Mouse (Mus musculus): ENCODE data around the gene Zfp385b. TPM values are rescaled to one million over a fixed set of nuclear protein-coding genes. Genes with fewer than 3 reads are reported as not detected.

The Zfp385b gene
- total and polyA plus RNA-seq, 2 experiments: 10.2 to 36.5 TPM

DNA sequence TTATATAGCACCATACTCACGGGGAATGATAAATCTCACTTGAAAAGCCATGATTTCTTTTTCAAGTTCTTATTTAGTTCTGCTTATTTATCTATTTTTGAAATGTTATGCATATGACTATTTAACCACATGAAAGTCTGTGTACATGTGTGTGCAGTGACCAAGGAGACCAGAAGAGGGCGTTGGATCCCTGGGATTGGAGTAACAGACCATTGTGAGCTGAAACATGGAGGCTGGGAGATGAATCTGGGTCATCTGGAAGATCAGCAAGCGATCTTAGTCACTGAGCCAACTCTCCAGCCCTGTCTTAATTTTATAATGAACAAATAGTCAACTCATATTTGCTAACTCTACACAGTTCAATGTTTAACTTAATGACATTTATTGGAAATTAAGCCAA is 16.3 kb upstream of the Zfp385b start:
- Histone ChIP-seq H3K4me1 (ENCODE audit: control insufficient read depth, insufficient read depth, low read length) (no peaks in the 10 kb centered on the region), H3K79me2 (ENCODE audit: control insufficient read depth, insufficient read depth, low read length) (no peaks in the 10 kb centered on the region), H3K4me3 (ENCODE audit: insufficient read depth, low read depth, low read length) (no peak overlapping the region), H3K36me3 (ENCODE audit: control insufficient read depth, insufficient read depth, low read length) (no peaks in the 10 kb centered on the region), H3K27ac (replicated peaks; ENCODE audit: insufficient read depth, low read depth, low read length) (no peak overlapping the region), H3K9ac (ENCODE audit: low read depth, low read length) (no peak overlapping the region), H3K27me3 (ENCODE audit: control insufficient read depth, insufficient read depth, low read length) (no peaks in the 10 kb centered on the region)
- 49% methylated on average over 3 of the region's 3 CpGs for WGBS
- no peak for TF ChIP-seq CTCF (IDR thresholded peaks at IDR 0.05; ENCODE audit: low read depth, low read length)
- no peak for DNase-seq (ENCODE audit: extremely low read depth, low read depth, low spot score)

DNA sequence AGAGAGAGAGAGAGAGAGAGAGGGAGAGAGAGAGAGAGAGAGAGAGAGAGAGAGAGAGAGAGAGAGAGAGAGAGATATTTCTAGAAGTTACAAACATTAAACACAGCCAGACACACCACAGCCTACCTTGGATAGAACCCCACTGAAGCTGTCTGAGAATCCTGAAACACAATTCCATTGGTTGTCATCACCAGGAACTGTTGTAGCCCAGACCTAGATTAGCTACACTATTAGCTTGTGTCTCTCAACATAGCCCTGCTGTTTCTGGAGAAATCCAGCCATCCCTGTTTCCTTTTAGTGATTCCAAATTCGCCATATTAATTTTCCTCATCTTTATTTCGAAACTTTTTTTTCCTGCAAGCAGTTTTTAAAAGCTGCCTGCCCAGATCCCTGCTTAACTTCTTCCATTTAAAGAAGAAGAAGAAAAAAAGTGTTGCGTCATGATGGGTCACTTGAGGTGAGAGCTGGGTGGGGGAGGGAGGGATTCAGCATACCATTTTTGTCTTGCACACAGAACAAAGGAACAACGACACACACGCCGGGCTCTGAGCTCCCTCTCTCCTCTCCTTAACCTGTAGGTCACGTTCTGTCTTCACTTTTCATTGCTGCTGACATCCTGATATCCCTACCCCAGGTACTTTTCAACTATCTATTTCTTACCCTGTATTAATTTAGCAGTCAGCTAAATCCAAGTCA is 6.8 kb upstream of the Zfp385b start:
- WGBS: 58% methylated on average over 7 of the region's 7 CpGs
- Histone ChIP-seq H3K79me2 (ENCODE audit: control insufficient read depth, insufficient read depth, low read length) (no peaks in the 10 kb centered on the region), H3K4me3 (ENCODE audit: insufficient read depth, low read depth, low read length) (no peak overlapping the region), H3K27me3 (ENCODE audit: control insufficient read depth, insufficient read depth, low read length) (no peaks in the 10 kb centered on the region), H3K4me1 (ENCODE audit: control insufficient read depth, insufficient read depth, low read length) (no peaks in the 10 kb centered on the region), H3K27ac (replicated peaks; ENCODE audit: insufficient read depth, low read depth, low read length) (no peak overlapping the region), H3K36me3 (ENCODE audit: control insufficient read depth, insufficient read depth, low read length) (no peaks in the 10 kb centered on the region), H3K9ac (ENCODE audit: low read depth, low read length) (no peak overlapping the region)
- no peak for TF ChIP-seq CTCF (IDR thresholded peaks at IDR 0.05; ENCODE audit: low read depth, low read length)
- no peak for TF ChIP-seq POLR2A (IDR thresholded peaks at IDR 0.05; ENCODE audit: extremely low read depth, insufficient read depth, low read length)
- no peak for DNase-seq (ENCODE audit: extremely low read depth, low read depth, low spot score)

DNA sequence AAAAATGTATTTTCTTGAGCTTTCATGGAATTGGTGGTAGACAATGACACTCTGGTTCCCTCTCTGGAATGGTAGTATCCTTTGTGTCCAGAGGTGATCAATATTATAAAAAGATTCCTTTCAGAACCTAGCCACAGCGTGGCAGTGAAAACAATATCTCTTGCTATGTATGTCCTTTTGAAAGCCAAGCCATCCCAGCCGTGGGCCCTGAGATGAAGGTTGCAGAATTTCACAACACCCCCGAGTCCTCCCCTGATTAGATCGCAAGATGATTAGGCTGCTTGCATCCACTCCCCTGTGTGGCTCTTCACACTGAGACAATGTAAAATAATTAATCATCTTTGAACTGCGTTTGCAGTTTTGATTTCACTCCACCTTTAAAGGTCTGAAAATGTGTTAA is 3.6 kb upstream of the Zfp385b start:
- no peaks in the 10 kb centered on the region for H3K27me3 ChIP-seq (ENCODE audit: control insufficient read depth, insufficient read depth, low read length)
- no peaks in the 10 kb centered on the region for H3K4me1 ChIP-seq (ENCODE audit: control insufficient read depth, insufficient read depth, low read length)
- 76% methylated on average over 5 of the region's 5 CpGs for WGBS
- no peaks in the 10 kb centered on the region for H3K36me3 ChIP-seq (ENCODE audit: control insufficient read depth, insufficient read depth, low read length)
- TF ChIP-seq POLR2A (IDR thresholded peaks at IDR 0.05; ENCODE audit: extremely low read depth, insufficient read depth, low read length) (no peak), CTCF (IDR thresholded peaks at IDR 0.05; ENCODE audit: low read depth, low read length) (no peak)
- no peak for DNase-seq (ENCODE audit: extremely low read depth, low read depth, low spot score)
- no peak overlapping the region for H3K27ac ChIP-seq (replicated peaks; ENCODE audit: insufficient read depth, low read depth, low read length)
- no peaks in the 10 kb centered on the region for H3K79me2 ChIP-seq (ENCODE audit: control insufficient read depth, insufficient read depth, low read length)
- no peak overlapping the region for H3K9ac ChIP-seq (ENCODE audit: low read depth, low read length)
- no peak overlapping the region for H3K4me3 ChIP-seq (ENCODE audit: insufficient read depth, low read depth, low read length)

DNA sequence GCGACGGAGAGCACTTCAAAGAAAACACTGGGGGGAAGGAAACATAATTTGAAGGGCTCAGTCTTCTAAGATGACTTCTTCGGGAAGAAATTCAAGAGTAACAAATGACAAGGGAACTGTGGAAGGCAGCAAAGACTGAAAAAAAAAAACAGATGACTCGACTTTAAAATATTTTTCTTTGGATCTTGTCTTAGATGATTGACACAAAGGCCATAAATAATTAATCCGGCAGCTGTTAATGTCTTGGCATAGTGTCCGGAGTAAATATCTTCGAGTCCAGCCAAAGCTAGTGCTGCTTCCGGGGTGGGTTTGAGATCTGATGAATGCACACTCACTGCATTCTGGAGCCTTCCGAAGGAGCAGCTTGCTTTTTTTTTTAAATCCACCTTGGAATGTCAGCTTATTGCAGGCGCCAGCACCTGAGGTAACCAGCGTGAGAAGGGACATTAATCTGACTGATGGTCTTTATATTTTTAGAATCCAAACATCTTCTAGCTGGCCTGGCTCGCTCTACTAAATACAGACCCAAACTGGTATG is 2.0 kb downstream of the Zfp385b start:
- TF ChIP-seq POLR2A (IDR thresholded peaks at IDR 0.05; ENCODE audit: extremely low read depth, insufficient read depth, low read length): no peak
- TF ChIP-seq CTCF (IDR thresholded peaks at IDR 0.05; ENCODE audit: low read depth, low read length): no peak
- no peak overlapping the region for H3K9ac ChIP-seq (ENCODE audit: low read depth, low read length)
- H3K27ac ChIP-seq (replicated peaks; ENCODE audit: insufficient read depth, low read depth, low read length): no peak overlapping the region
- H3K4me3 ChIP-seq (ENCODE audit: insufficient read depth, low read depth, low read length): no peak overlapping the region
- 37% methylated on average over 12 of the region's 12 CpGs for WGBS
- no peaks in the 10 kb centered on the region for H3K4me1 ChIP-seq (ENCODE audit: control insufficient read depth, insufficient read depth, low read length)
- DNase-seq (ENCODE audit: extremely low read depth, low read depth, low spot score): no peak
- no peaks in the 10 kb centered on the region for H3K79me2 ChIP-seq (ENCODE audit: control insufficient read depth, insufficient read depth, low read length)
- no peaks in the 10 kb centered on the region for H3K36me3 ChIP-seq (ENCODE audit: control insufficient read depth, insufficient read depth, low read length)
- H3K27me3 ChIP-seq (ENCODE audit: control insufficient read depth, insufficient read depth, low read length): peaks cover 8% of the 10 kb centered on the region; the same call in 1 of the 2 replicates

DNA sequence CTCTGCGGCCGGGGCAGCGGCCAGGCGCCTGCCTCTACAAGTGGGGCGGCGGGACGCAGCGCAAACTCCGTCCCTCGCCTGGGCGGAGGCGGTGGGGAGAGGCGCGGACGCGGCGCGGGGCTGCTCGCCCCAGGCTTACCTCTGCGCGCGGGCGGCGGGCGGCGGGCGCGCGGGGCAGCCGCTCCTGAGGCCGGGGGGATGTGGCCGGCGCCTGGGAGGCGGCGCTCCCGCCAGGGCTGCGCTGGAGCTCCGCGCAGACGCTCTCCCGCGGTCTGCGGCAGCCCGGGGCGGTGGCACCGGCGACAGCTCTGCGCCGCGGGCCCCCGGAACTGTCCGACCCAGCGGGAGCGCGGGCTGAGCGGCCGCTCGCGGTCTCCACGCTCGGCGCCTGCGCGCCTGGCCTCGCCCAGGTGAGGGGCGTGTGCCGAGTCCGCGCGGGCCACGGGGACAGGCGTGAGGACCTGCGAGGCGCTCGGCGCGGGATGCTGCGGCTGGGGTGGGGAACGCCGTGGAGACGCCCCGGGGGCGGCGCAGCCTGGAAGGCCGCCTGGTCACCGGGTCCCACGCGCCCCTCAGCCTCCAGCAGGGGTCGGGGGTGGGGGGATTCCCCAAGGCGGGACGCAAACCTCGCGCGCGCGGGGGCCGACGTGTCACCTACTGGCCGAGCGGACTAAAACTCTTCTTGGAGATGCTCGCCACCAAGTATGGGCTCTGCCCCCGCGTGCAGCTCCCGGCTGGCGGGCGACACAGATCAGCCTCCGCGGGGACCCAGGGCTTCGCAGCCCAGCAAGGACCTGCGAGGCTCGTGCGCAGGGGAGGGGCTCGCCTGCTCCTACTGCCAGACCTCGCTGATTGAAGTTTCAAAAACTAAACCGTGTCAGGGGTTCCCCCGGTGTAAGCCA is 2.8 kb downstream of the Zfp385b start:
- Histone ChIP-seq H3K36me3 (ENCODE audit: control insufficient read depth, insufficient read depth, low read length) (no peaks in the 10 kb centered on the region), H3K4me3 (ENCODE audit: insufficient read depth, low read depth, low read length) (no peak overlapping the region), H3K27me3 (ENCODE audit: control insufficient read depth, insufficient read depth, low read length) (peaks cover 8% of the 10 kb centered on the region; the same call in 1 of the 2 replicates), H3K27ac (replicated peaks; ENCODE audit: insufficient read depth, low read depth, low read length) (no peak overlapping the region), H3K4me1 (ENCODE audit: control insufficient read depth, insufficient read depth, low read length) (no peaks in the 10 kb centered on the region), H3K79me2 (ENCODE audit: control insufficient read depth, insufficient read depth, low read length) (no peaks in the 10 kb centered on the region), H3K9ac (ENCODE audit: low read depth, low read length) (no peak overlapping the region)
- TF ChIP-seq CTCF (IDR thresholded peaks at IDR 0.05; ENCODE audit: low read depth, low read length) (no peak), POLR2A (IDR thresholded peaks at IDR 0.05; ENCODE audit: extremely low read depth, insufficient read depth, low read length) (no peak)
- WGBS: 4% methylated on average over 113 of the region's 116 CpGs
- no peak for DNase-seq (ENCODE audit: extremely low read depth, low read depth, low spot score)
